Comparison of ENCODE assay signal across 8 mouse cellular contexts in genomic region chr4:93334636-93335117, GRCm38 (mm10). TPM values are rescaled to one million over a fixed set of nuclear protein-coding genes. Genes with fewer than 3 reads are reported as not detected.
DNase-seq lines count a peak whose midpoint lies in the region; ATAC-seq lines count a peak whose summit lies in the region.

No protein-coding gene starts in this region.

- peak overlapping the region; percentile 94 for H3K9ac ChIP-seq in heart, embryonic 13.5 days
- peak overlapping the region; percentile 94 for H3K9ac ChIP-seq in liver, embryonic 11.5 days (ENCODE audit: low read depth, low read length)
- H3K9ac ChIP-seq in stomach, embryonic 14.5 days (replicated peaks; ENCODE audit: low read depth, low read length): peak overlapping the region; percentile 75

- H3K9me3 ChIP-seq in heart, embryonic 13.5 days: no peaks in the 10 kb centered on the region
- H3K9me3 ChIP-seq in liver, embryonic 11.5 days (ENCODE audit: control insufficient read depth, low read length): no peaks in the 10 kb centered on the region
- H3K9me3 ChIP-seq in stomach, embryonic 14.5 days (ENCODE audit: control insufficient read depth, low read depth, low read length): no peaks in the 10 kb centered on the region

- no peaks in the 10 kb centered on the region for H3K36me3 ChIP-seq in heart, embryonic 13.5 days
- no peaks in the 10 kb centered on the region for H3K36me3 ChIP-seq in liver, embryonic 11.5 days (ENCODE audit: control insufficient read depth, insufficient read depth, low read length)
- no peaks in the 10 kb centered on the region for H3K36me3 ChIP-seq in stomach, embryonic 14.5 days (ENCODE audit: control insufficient read depth, insufficient read depth, low read length)

- no peaks in the 10 kb centered on the region for H3K4me1 ChIP-seq in brown adipose tissue, adult 24 weeks (ENCODE audit: control insufficient read depth, insufficient read depth, insufficient read length, low read length)
- peaks cover 6% of the 10 kb centered on the region; the same call in 1 of the 2 replicates for H3K4me1 ChIP-seq in heart, embryonic 13.5 days
- H3K4me1 ChIP-seq in liver, embryonic 11.5 days (replicated peaks; ENCODE audit: control insufficient read depth, insufficient read depth, low read length): no peaks in the 10 kb centered on the region; the same call in 1 of the 2 replicates
- no peaks in the 10 kb centered on the region for H3K4me1 ChIP-seq in stomach, embryonic 14.5 days (ENCODE audit: control insufficient read depth, insufficient read depth, low read length)

- H3K27ac ChIP-seq in brown adipose tissue, adult 24 weeks (replicated peaks; ENCODE audit: low read depth, low read length): peak overlapping the region; percentile 76
- H3K27ac ChIP-seq in heart, embryonic 13.5 days (replicated peaks): peak overlapping the region; percentile 93
- H3K27ac ChIP-seq in liver, embryonic 11.5 days (ENCODE audit: low read depth, low read length): peak overlapping the region; percentile 90
- peak overlapping the region; percentile 96 for H3K27ac ChIP-seq in stomach, embryonic 14.5 days (ENCODE audit: low read length)

- H3K4me3 ChIP-seq in brown adipose tissue, adult 24 weeks (ENCODE audit: insufficient read depth, low read depth, low read length): peak overlapping the region; percentile 73
- H3K4me3 ChIP-seq in heart, embryonic 13.5 days: peak overlapping the region; percentile 76
- H3K4me3 ChIP-seq in liver, embryonic 11.5 days (ENCODE audit: low read depth, low read length): peak overlapping the region; percentile 69
- peak overlapping the region; percentile 79 for H3K4me3 ChIP-seq in stomach, embryonic 14.5 days (ENCODE audit: low read depth, low read length)

- peak; percentile 77 for DNase-seq in CD4-positive, CD25-positive, alpha-beta regulatory T cell, adult 2 months (ENCODE audit: low read depth, low spot score)
- DNase-seq in kidney, postnatal 10 days: peak; percentile 92
- DNase-seq in liver, embryonic 11.5 days (ENCODE audit: low spot score): peak; percentile 86
- DNase-seq in naive thymus-derived CD4-positive, alpha-beta T cell, adult 2 months (ENCODE audit: low read depth): peak; percentile 73

- peak; percentile 92 for ATAC-seq in erythroid progenitor cell, adult 5-6 weeks (replicated peaks; ENCODE audit: low FRiP score, poor library complexity, severe bottlenecking)
- ATAC-seq in heart, embryonic 13.5 days (ENCODE audit: extremely low read depth, insufficient number of reproducible peaks, low FRiP score, low TSS enrichment): peak; percentile 81
- ATAC-seq in liver, embryonic 11.5 days (replicated peaks; ENCODE audit: low FRiP score): peak; percentile 92
- ATAC-seq in stomach, embryonic 14.5 days (ENCODE audit: insufficient number of reproducible peaks, insufficient read depth, low FRiP score, low read depth): peak; percentile 93

- peak overlapping the region; percentile 93 for H3K4me2 ChIP-seq in heart, embryonic 13.5 days
- H3K4me2 ChIP-seq in liver, embryonic 11.5 days: peak overlapping the region; percentile 74
- H3K4me2 ChIP-seq in stomach, embryonic 14.5 days (replicated peaks; ENCODE audit: low read depth, low read length): peak overlapping the region; percentile 92

- under 1% methylated on average over 49 of the region's 49 CpGs for WGBS in heart, embryonic 13.5 days
- WGBS in liver, embryonic 11.5 days: under 1% methylated on average over 48 of the region's 49 CpGs
- WGBS in stomach, embryonic 14.5 days: under 1% methylated on average over 28 of the region's 49 CpGs

- H3K27me3 ChIP-seq in heart, embryonic 13.5 days (replicated peaks): no peaks in the 10 kb centered on the region
- H3K27me3 ChIP-seq in liver, embryonic 11.5 days (replicated peaks; ENCODE audit: control insufficient read depth, insufficient read depth, low read length): no peaks in the 10 kb centered on the region
- no peaks in the 10 kb centered on the region for H3K27me3 ChIP-seq in stomach, embryonic 14.5 days (ENCODE audit: control insufficient read depth, insufficient read depth, low read length)

RNA-seq across cellular contexts. Expression of gene Tusc1, which starts 0.6 kb away (rescaled TPM):
- 5.8 and 6.1 TPM in 2 replicates for polyA plus RNA-seq in brown adipose tissue, adult 24 weeks (2012; ENCODE audit: insufficient read depth, insufficient read length, missing spikeins)
- total RNA-seq in erythroid progenitor cell, adult 5-6 weeks (2015; ENCODE audit: low replicate concordance): 28.5 and 42.5 TPM in 2 replicates
- total RNA-seq in erythroid progenitor cell, adult 5-6 weeks (2017; ENCODE audit: low replicate concordance): 8.5 and 15.9 TPM in 2 replicates
- polyA plus RNA-seq in heart, embryonic 13.5 days (2015; fragmentation: Nextera tagmentation; extraction: Ambion mirVana): 2.2 and 3.5 TPM in 2 replicates
- 4.9 and 5.6 TPM in 2 replicates for polyA plus RNA-seq in liver, embryonic 11.5 days (2014; fragmentation: Nextera tagmentation; extraction: Ambion mirVana)
- polyA plus RNA-seq in stomach, embryonic 14.5 days (2014; fragmentation: Nextera tagmentation; extraction: Ambion mirVana): 4.0 and 4.8 TPM in 2 replicates

Comparison
In these comparisons a context has a peak if more than half of its experiments do, and no peak if none do; other contexts are left out.
1. Peak in every context shown above with its lines: DNase-seq, ATAC-seq, H3K4me3 ChIP-seq and H3K27ac ChIP-seq.